Mouse (Mus musculus) midbrain, embryonic 15.5 days (tissue): ENCODE data around the gene Lingo1. TPM values are rescaled to one million over a fixed set of nuclear protein-coding genes. Genes with fewer than 3 reads are reported as not detected.

Experiments
- ATAC-seq: fragments of 200-750 bp; cut with Nextera tagmentation; replicated peaks from 2 replicates; pipeline ENCODE4 v1.8.0; 2017; ENCODE audit warnings: moderate TSS enrichment
- H3K27ac ChIP-seq: fragments of 300-500 bp; sonication (generic); 2 replicates; pipeline ENCODE4 v1.5.1; 2015; ENCODE audit warnings: mild to moderate bottlenecking, inconsistent platforms
- H3K27me3 ChIP-seq: fragments of 300-500 bp; sonication (generic); replicated peaks from 2 replicates; pipeline ENCODE4 v1.6.1; 2015; ENCODE audit warnings: inconsistent platforms
- H3K36me3 ChIP-seq: fragments of 300-500 bp; sonication (generic); replicated peaks from 2 replicates; pipeline ENCODE4 v1.6.1; 2015; ENCODE audit warnings: inconsistent platforms
- H3K4me1 ChIP-seq: fragments of 300-500 bp; sonication (generic); 2 replicates; pipeline ENCODE4 v1.6.1; 2015; ENCODE audit warnings: inconsistent platforms
- H3K4me2 ChIP-seq: fragments of 300-500 bp; sonication (generic); 2 replicates; pipeline ENCODE4 v1.6.1; 2015; ENCODE audit warnings: inconsistent platforms, mild to moderate bottlenecking, moderate library complexity
- H3K4me3 ChIP-seq: fragments of 300-500 bp; sonication (generic); 2 replicates; pipeline ENCODE4 v1.5.1; 2015; ENCODE audit warnings: mild to moderate bottlenecking, inconsistent platforms
- H3K9ac ChIP-seq: fragments of 300-500 bp; sonication (generic); 2 replicates; pipeline ENCODE4 v1.6.1; 2015; ENCODE audit warnings: mild to moderate bottlenecking, inconsistent platforms
- H3K9me3 ChIP-seq: fragments of 300-500 bp; sonication (generic); 2 replicates; pipeline ENCODE4 v1.6.1; 2016; ENCODE audit warnings: inconsistent platforms
- WGBS: fragments of 180-500 bp; shearing (Covaris S2); methylation state at CpG from one replicate; pipeline ENCODE4 v1.1.7; 2015; ENCODE audit warnings: mixed read lengths; 5-methylcytosine and 5-hydroxymethylcytosine counted together
- polyA plus RNA-seq: library from polyadenylated mRNA; unstranded; fragments of >200 nt; fragmentation: Nextera tagmentation; extraction: Ambion mirVana; gene quantifications from 2 replicates; pipeline ENCODE4 v1.2.1, GENCODE M21; 2015

The Lingo1 gene
- polyA plus RNA-seq, 1 experiment from 2014 or later: 83.1 TPM

GRCm38 (mm10) chr9:56618660-56619059, 177.6 kb downstream of the Lingo1 start:
- Histone ChIP-seq H3K27me3 (no peaks in the 10 kb centered on the region), H3K4me3 (no peak overlapping the region), H3K36me3 (peaks cover 9% of the 10 kb centered on the region), H3K9ac (no peak overlapping the region), H3K27ac (no peak overlapping the region), H3K4me2 (no peak overlapping the region), H3K4me1 (peaks cover 6% of the 10 kb centered on the region; the same call in 1 of the 2 replicates), H3K9me3 (no peaks in the 10 kb centered on the region)
- WGBS: 88% methylated on average over 4 of the region's 4 CpGs
- ATAC-seq: no peak

- Histone ChIP-seq H3K9ac (no peak overlapping the region), H3K4me1 (peaks cover 3% of the 10 kb centered on the region; the same call in 1 of the 2 replicates), H3K36me3 (peaks cover 9% of the 10 kb centered on the region), H3K4me2 (no peak overlapping the region), H3K4me3 (no peak overlapping the region), H3K9me3 (no peaks in the 10 kb centered on the region), H3K27ac (no peak overlapping the region), H3K27me3 (no peaks in the 10 kb centered on the region)
- 79% methylated on average over 3 of the region's 3 CpGs for WGBS
- no peak for ATAC-seq
Measured at GRCm38 (mm10) chr9:56616061-56616460, 180.2 kb downstream of the Lingo1 start.

GRCm38 (mm10) chr9:56612798-56613183, 183.5 kb downstream of the Lingo1 start:
- Histone ChIP-seq H3K4me3 (no peak overlapping the region), H3K36me3 (no peaks in the 10 kb centered on the region; the same call in none of the 2 replicates), H3K4me1 (peaks cover 20% of the 10 kb centered on the region), H3K9me3 (no peaks in the 10 kb centered on the region), H3K27me3 (no peaks in the 10 kb centered on the region), H3K27ac (no peak overlapping the region), H3K4me2 (no peak overlapping the region), H3K9ac (no peak overlapping the region)
- ATAC-seq: no peak
- WGBS: 62% methylated on average over 12 of the region's 12 CpGs

GRCm38 (mm10) chr9:56611912-56612797, 184.1 kb downstream of the Lingo1 start:
- Histone ChIP-seq H3K27ac (no peak overlapping the region), H3K4me1 (peaks cover 24% of the 10 kb centered on the region), H3K9me3 (no peaks in the 10 kb centered on the region), H3K4me3 (no peak overlapping the region), H3K4me2 (no peak overlapping the region), H3K9ac (no peak overlapping the region), H3K36me3 (no peaks in the 10 kb centered on the region; the same call in none of the 2 replicates), H3K27me3 (no peaks in the 10 kb centered on the region)
- WGBS: 91% methylated on average over 8 of the region's 8 CpGs
- ATAC-seq: no peak

GRCm38 (mm10) chr9:56610955-56611354, 185.3 kb downstream of the Lingo1 start:
- H3K4me3 ChIP-seq: no peak overlapping the region
- H3K27me3 ChIP-seq: no peaks in the 10 kb centered on the region
- no peak overlapping the region for H3K27ac ChIP-seq
- 81% methylated on average over 6 of the region's 6 CpGs for WGBS
- H3K9me3 ChIP-seq: no peaks in the 10 kb centered on the region
- H3K9ac ChIP-seq: no peak overlapping the region
- H3K4me2 ChIP-seq: no peak overlapping the region
- no peaks in the 10 kb centered on the region for H3K36me3 ChIP-seq
- no peak for ATAC-seq
- peaks cover 29% of the 10 kb centered on the region for H3K4me1 ChIP-seq

GRCm38 (mm10) chr9:56610466-56610865, 185.8 kb downstream of the Lingo1 start:
- H3K27ac ChIP-seq: no peak overlapping the region

GRCm38 (mm10) chr9:56609486-56609885, 186.8 kb downstream of the Lingo1 start:
- Histone ChIP-seq H3K27me3 (no peaks in the 10 kb centered on the region), H3K27ac (peak overlapping the region; percentile 55; the same call in 1 of the 2 replicates)

More at GRCm38 (mm10) chr9:56610466-56610865, 185.8 kb downstream of the Lingo1 start:
- Histone ChIP-seq H3K36me3 (no peaks in the 10 kb centered on the region), H3K4me1 (peaks cover 34% of the 10 kb centered on the region), H3K4me2 (no peak overlapping the region), H3K9me3 (no peaks in the 10 kb centered on the region), H3K4me3 (no peak overlapping the region), H3K9ac (no peak overlapping the region), H3K27me3 (no peaks in the 10 kb centered on the region)
- no peak for ATAC-seq
- 69% methylated on average over 5 of the region's 5 CpGs for WGBS

GRCm38 (mm10) chr9:56608691-56609351, 187.4 kb downstream of the Lingo1 start:
- no peak overlapping the region for H3K4me3 ChIP-seq
- no peak overlapping the region for H3K9ac ChIP-seq
- H3K9me3 ChIP-seq: no peaks in the 10 kb centered on the region
- no peaks in the 10 kb centered on the region for H3K36me3 ChIP-seq
- no peak for ATAC-seq
- H3K4me1 ChIP-seq: peaks cover 45% of the 10 kb centered on the region
- no peak overlapping the region for H3K4me2 ChIP-seq
- H3K27ac ChIP-seq: 0 out of 2 replicates have a peak overlapping the region, but pooled peaks have one; percentile 10
- 13% methylated on average over 11 of the region's 11 CpGs for WGBS
- no peaks in the 10 kb centered on the region for H3K27me3 ChIP-seq

More at GRCm38 (mm10) chr9:56609486-56609885, 186.8 kb downstream of the Lingo1 start:
- Histone ChIP-seq H3K4me3 (no peak overlapping the region), H3K9me3 (no peaks in the 10 kb centered on the region), H3K36me3 (no peaks in the 10 kb centered on the region), H3K4me1 (peaks cover 43% of the 10 kb centered on the region), H3K9ac (no peak overlapping the region), H3K4me2 (no peak overlapping the region)
- 7% methylated on average over 5 of the region's 5 CpGs for WGBS
- ATAC-seq: no peak; the same call in 1 of the 2 replicates

- H3K4me3 ChIP-seq: no peak overlapping the region
- peaks cover 45% of the 10 kb centered on the region for H3K4me1 ChIP-seq
- peak overlapping the region; percentile 21 for H3K27ac ChIP-seq
- H3K9ac ChIP-seq: no peak overlapping the region
- H3K27me3 ChIP-seq: no peaks in the 10 kb centered on the region
- no peaks in the 10 kb centered on the region for H3K36me3 ChIP-seq
- WGBS: 62% methylated on average over 16 of the region's 16 CpGs
- no peak for ATAC-seq
- H3K9me3 ChIP-seq: no peaks in the 10 kb centered on the region
- no peak overlapping the region; the same call in 1 of the 2 replicates for H3K4me2 ChIP-seq
Measured at GRCm38 (mm10) chr9:56606082-56606740, 190.1 kb downstream of the Lingo1 start.

- Histone ChIP-seq H3K27me3 (no peaks in the 10 kb centered on the region), H3K36me3 (no peaks in the 10 kb centered on the region), H3K27ac (peak overlapping the region; percentile 21; the same call in 1 of the 2 replicates), H3K4me3 (no peak overlapping the region), H3K9ac (no peak overlapping the region), H3K4me2 (no peak overlapping the region), H3K9me3 (no peaks in the 10 kb centered on the region), H3K4me1 (peaks cover 45% of the 10 kb centered on the region)
- ATAC-seq: no peak
Measured at GRCm38 (mm10) chr9:56605443-56605806, 190.8 kb downstream of the Lingo1 start.

- Histone ChIP-seq H3K9me3 (no peaks in the 10 kb centered on the region), H3K36me3 (no peaks in the 10 kb centered on the region), H3K27ac (peak overlapping the region; percentile 60), H3K9ac (no peak overlapping the region), H3K27me3 (no peaks in the 10 kb centered on the region), H3K4me1 (peaks cover 45% of the 10 kb centered on the region), H3K4me2 (no peak overlapping the region), H3K4me3 (no peak overlapping the region)
- 23% methylated on average over 12 of the region's 12 CpGs for WGBS
- ATAC-seq: peak; percentile 78
Measured at GRCm38 (mm10) chr9:56604797-56605442, 191.3 kb downstream of the Lingo1 start.
